Mouse (Mus musculus) T-helper 1 cell (primary cell): ENCODE measurements around the gene Wee2.

ENCODE experiments used
- in situ Hi-C: fragments of 300-600 bp; cut with MboI, MseI; formaldehyde crosslinking; loops from one replicate; pipeline ENCODE4 v1.15.1; 2025; ENCODE audit warnings: high pct_unique_total_duplicates

Wee2 gene

DNA sequence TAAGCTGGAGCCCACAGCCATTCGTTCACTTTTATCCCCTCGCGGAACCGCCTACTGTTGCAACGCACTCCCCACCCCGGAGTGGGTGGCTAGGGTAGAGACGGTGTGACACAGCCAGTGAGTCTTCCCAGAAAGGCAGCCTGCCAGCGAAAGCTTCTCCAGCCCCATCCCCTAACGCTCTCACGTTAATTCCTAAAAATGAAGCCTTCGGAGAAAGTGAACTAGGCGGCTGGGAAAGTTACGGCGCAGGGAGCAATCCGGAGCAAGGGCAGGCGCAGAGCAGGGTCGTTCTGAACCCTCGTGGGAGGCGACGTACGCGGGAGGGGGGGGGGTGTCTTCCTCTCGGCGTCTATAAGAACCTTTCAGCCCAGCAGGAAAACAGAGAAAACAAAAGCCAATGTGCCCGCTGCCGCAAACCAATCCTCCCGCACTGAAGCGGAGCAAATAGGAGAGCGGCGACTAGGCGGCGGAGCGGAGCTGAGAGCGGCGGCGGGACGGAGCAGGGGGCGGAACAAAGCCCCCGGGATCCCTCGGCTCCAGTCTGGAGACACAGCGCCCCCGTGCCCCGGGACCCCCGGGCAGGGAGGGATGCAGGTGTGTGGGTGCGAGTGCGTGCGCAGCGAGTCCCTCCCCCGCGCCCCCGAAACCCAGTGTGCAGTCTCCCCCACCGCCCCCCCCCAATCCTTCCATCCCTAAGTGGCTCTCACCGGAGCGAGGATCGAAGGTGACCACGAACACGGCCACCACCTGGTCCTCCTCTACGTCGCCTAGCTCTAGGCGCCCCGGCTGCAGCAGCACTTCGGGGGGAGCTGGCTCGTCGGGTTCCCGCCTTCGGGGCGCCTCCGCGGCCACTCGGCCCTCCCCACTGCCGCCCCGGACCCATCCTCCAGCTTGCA is 3.5 kb upstream of the Wee2 start:
- in situ Hi-C loops: no loop called here

DNA sequence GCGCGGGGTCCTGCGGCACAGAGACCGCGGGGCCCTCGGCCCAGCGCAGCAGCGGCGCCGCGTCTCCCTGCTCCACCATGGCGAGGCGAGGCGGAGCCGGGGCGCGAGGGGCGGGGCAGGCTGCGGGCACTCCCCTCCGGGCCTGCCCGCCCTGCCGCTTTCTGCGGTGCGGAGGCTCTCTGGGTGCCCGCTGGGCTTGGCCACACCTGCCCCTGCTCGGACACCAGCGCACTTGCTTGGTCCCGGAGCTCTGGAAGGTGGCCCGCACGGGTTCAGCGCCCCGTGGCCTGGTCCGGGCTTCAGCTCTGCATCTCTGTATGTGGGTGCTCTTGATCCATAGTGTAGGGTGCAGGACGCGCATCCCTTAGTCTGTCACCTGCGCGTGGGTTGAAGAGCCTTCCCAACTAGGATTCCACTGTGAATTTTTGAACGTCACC is 2.8 kb upstream of the Wee2 start, which contains the start of gene E330009J07Rik:
TSS of gene E330009J07Rik (minus strand) at position 89 of the 437 bp plus-strand sequence.
- in situ Hi-C loops: no loop called here

DNA sequence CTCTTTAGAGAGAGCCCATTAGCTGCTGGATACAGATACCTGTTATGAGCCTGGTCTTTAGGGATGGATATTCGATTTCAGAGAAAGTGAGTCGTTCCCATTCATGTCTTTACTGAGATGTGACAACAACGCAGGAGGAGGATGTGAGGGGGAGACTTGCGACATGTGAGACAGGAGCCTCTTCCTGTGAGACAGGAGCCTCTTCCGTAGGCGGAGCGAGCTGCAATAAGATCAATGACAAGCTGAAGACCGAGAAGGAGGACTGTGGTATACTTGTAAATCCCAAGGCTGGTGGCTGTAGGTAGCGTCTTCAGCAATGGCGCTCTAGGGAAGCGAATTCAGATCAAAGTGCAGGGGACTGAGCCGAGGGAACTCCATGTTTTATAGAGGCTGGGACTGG is 843 bp downstream of the Wee2 start:
- in situ Hi-C loops: no loop called here

DNA sequence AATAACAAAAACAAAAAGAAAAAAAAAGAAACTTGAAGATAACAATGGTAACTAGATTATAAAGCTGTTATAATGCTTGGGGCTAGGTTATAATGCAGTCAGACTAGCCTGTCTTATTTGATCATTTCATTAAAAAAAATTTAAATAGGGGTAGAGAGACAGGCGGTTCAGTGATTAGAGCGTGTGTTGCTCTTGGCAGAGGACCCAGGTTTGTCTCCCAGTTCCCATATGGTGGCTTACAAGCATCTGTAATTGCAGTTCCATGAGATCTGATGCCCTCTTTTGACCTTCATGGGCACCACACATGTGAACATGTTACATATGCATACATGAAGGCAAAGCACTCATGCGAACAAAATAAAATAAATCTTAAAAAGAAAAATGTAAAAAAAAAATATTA is 2.4 kb downstream of the Wee2 start:
- in situ Hi-C loops: no loop called here

DNA sequence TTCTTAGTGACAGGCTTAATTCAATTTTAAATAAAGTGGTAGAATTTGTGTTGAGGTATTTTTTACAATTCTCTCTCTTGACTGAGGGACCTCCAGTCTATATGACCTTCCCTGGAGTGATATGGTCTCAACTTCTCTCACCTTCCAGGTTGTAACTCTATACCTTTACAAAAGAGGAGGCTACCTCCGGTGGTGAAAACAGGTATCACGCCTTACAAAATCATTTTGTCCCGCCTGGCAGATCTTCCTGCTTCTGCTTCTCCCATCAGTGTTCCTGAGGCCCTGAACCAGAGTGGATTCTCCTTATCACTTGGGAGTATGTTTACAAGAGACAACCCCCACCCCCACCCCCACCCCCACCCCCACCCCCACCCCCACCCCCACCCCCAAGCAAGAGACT is 2.9 kb downstream of the Wee2 start:
- in situ Hi-C loops: no loop called here

DNA sequence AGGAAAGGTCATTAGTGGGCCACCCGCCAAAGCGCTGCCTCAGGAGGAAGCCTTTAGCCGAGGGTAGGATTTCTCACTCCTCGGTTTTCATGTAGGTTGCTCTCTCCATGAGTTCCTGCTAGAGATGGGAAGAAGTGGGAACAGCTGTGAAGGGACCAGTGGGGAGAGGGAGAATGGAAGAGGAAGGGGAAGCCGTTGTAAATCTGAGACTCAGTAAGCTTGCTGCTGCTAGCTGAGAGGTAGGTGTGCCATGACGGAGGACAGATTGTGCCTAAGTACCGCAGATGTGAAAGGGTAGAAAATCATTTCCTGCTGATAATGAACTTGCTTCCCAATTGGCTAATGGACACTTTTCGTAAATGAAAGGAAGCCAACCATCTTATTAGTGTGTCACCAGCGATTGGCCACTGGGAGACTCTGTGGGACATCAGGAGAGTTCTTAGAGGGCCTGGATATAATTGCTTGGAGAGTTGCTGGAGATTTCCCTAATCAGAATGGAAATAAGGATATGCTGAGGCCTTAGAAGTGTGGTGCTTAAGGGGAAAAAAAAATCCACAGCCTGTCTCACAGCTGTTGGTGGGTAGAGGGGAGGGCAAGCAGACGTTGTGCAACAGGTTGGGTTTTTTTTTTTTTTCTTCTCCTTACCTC is 4.5 kb downstream of the Wee2 start:
- in situ Hi-C loops: no loop called here

DNA sequence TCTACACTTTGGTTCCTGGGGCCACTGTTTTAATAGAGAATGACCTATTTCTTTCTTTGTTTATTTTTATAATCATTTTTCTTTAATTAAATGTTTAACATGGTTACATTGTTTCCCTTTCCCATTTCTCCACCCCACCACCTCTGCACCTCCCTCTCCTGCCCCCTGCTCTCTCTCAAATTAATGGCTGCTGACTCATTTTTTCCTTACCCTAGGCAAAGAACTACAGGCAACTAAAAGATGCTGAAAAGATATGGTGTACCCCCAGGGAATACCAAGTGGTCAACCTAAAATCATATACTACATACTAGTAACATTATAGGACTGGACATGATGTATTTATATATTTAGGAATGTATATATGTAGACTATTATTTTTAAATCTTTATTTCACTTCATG is 9.7 kb downstream of the Wee2 start:
- in situ Hi-C loops: no loop called here

DNA sequence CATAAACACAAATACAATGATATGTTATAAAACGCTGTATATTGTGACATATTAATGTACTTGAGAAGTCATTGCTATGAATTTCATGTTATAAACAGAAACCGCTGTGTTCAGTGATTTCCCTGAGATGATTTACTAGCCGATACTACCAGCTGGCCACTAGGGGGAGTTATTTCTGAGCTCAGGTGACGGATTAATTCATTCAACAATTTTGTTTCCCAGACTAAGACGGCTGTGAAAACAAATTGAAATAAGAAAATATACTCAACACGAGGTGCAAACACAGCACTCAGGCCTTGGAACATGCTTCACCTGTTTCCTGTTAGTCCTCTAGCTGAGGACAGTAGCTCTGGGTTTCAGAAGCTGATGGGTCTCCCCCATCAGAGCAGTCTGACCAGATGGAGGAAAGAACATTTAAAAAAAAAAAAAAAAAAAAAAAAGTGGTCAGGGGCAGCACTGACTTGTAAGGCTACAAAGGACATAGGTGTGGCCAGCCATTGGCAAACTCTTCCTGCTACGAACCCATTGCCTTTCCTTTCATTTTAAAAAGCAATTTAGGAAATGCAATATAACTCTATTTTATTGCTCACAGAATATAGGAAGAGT is 15.7 kb downstream of the Wee2 start:
- in situ Hi-C loops: loop anchor here (25.0 kb wide), 1 partner anchor 1108 kb away; no protein-coding TSS in a partner anchor

DNA sequence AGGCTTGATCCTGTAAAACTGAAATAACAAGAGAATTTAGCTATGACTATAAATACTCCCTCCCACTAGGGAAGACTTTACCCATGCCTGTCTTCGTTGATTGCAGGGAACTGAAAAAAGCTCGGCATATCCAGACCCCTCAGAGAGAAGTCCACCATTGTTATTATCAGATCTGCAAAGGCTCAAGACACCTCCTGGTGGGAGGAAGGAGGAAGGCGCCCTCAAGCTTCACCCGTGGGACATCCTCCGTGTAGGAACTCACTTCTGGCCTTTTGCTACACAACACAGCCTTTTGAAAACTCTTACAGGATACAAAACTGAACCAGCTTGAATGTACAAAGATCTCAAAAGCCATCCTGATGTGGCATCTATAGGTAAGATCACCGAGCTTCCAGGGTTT is 26.8 kb downstream of the Wee2 start:
- in situ Hi-C loops: loop anchor here (5.0 to 25.0 kb wide), 3 partner anchors 138 to 1097 kb away; partner anchors contain the start of gene Agk

DNA sequence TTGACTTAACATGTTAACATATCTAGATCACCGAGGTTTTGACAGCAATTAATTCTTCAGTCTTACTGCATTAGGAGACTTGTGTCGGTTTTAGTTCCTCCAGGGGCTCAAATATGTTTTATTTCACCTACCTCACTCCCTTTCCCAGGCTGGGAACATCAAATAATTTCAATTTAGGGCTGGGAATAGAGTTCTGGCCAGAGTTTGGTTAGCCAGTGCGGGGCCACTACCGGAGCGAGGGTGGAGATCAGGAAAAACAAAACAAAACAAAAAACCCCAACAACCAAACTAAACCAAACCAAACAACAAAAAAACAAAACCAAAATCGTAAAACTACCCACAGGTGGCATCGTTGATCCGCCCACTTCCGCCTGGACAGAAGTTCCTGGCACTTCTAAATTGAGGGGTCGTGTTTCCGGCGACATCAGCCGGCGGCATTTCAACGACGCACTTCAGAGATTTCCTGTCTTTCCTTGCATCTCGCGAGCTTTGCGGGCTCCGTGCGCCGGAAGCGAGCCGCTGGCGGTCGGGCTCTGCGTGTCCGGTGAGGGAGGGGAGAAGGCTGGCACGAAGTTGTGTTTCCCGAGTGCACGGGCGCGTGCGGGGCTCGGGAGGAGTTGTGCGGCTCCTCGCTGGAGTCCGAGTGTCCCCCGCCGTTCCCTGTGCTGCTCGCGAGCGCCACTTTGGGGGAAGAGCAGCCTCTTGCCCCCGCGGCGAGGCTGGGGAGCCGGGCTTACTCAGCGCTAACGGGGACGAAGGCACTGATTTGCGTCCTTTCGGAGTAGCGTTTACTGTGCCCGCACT is 32.2 kb downstream of the Wee2 start, which contains the start of gene Ssbp1:
TSS of gene Ssbp1 (plus strand) at position 437 of the 804 bp plus-strand sequence.
- in situ Hi-C loops: loop anchor here (25.0 kb wide), 1 partner anchor 1091 kb away; no protein-coding TSS in a partner anchor

DNA sequence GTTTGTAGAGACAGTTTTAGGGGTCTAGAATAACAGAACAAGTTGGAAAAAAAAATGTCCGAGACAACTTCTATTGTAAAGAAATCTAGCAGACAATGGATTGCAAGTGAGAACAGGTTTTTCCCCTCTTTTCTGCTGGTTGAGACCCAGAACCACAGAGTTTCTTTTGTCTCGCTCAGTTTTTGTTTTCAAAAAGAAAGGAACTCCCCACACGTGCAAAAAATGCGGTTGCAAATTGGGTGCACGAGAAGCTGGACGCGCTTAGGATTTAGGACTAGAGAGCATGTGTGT is 32.8 kb downstream of the Wee2 start:
- in situ Hi-C loops: loop anchor here (25.0 kb wide), 1 partner anchor 1091 kb away; no protein-coding TSS in a partner anchor

DNA sequence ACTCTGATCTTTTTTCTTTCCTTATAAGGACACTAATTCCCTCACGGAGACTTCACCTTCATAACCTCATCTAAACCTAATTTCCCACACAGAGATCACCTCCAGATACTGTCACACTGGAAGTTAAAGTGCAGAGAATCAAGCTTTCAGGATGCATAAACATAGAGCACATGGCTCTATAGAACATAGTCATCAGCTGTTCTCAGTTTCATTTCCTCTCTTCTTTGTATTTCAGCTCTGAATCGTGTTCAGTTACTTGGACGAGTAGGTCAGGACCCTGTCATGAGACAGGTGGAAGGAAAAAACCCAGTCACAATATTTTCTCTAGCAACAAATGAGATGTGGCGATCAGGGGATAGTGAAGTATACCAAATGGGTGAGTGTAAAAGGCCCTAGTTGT is 37.2 kb downstream of the Wee2 start:
- in situ Hi-C loops: loop anchor here (25.0 kb wide), 1 partner anchor 361 kb away; no protein-coding TSS in a partner anchor

DNA sequence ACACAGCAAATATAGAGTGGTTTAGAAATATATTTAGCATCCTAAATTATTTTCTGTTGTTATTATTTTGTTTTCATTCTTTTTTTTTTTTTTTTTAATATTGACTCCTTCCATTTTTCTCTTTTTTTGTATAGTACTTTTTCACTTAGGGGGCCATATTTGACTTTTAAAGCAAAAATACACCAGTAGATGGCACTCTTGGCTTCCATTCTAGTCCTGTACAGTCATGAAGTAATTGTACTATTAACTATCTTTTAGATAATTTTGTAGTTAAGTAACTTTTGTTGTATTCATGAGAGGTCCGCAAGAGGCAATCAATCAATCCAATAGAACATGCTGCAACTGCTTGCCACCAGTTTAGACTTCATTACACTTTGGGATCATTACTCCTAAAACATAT is 40.8 kb downstream of the Wee2 start:
- in situ Hi-C loops: loop anchor here (25.0 kb wide), 1 partner anchor 358 kb away; no protein-coding TSS in a partner anchor

DNA sequence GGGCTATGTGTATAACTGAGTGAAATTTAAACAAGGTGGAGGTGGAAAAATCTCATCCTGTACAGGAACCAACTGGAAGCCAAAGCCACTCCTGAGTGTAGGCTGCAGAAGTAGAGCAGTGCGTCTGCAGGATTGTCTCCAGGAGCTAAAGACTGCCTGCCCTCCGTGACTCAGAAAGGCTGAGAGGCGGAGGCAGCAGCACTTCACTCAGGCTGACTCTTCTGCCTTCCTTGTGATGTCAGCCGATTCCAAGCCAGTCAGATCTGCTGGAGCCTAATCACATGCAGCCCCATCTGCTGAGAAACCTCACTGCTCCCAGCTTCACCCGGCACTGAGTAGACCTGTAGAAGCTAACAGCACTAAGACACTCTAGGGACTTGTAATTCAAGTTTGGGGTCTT is 43.4 kb downstream of the Wee2 start:
- in situ Hi-C loops: loop anchor here (25.0 kb wide), 1 partner anchor 355 kb away; no protein-coding TSS in a partner anchor

DNA sequence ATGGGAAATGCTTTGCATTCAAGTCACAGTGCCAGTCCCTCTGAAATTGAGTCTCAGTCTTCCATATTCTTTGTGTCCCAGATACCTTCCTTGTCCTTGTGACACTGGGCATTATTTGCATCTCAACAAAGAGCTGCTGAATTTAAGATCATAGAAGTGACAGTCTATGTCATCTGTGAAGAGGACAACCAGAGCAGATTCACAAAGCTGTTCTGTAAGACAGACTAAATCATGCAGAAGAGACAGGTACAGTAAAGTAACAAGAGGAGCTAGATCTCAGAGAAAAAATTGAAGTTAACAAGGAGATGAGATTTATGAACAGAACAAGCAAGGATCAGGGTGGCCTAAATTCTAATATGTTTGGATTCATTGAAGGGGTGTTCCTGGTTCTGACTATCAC is 52.0 kb downstream of the Wee2 start, which contains the start of gene Tas2r137:
TSS of gene Tas2r137 (plus strand) at position 301 of the 400 bp plus-strand sequence.
- in situ Hi-C loops: loop anchor here (25.0 kb wide), 1 partner anchor 346 kb away; no protein-coding TSS in a partner anchor

DNA sequence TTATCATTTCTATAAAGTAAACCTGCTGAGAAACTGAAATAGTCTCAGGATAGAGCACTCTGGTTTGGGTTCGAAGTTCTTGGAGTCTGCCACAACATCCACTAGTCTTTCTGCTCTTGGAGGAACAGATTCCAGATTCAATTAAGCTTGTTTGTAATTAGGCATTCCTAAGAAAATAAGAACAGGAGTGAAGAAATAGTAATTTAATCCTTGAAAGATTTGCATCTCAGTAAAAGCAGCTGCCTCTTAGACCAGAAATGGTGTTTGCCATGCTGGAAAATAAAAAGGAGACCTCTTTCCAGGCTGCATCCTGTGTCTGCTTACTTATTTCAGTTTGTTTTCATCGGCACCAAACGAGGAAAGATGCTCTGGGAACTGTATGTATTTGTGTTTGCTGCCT is 54.3 kb downstream of the Wee2 start, which contains the start of gene Tas2r108:
TSS of gene Tas2r108 (plus strand) at position 301 of the 400 bp plus-strand sequence.
- in situ Hi-C loops: loop anchor here (25.0 kb wide), 1 partner anchor 344 kb away; no protein-coding TSS in a partner anchor
